Mouse (Mus musculus) liver, embryonic 14.5 days (tissue): ENCODE results near the gene Pih1d1.

Experiments
- CTCF ChIP-seq: IDR thresholded peaks from 2 replicates; pipeline ENCODE4 v1.5.1; 2016; ENCODE audit warnings: antibody characterized with exemption, low read depth, control low read depth
- EP300 ChIP-seq: IDR thresholded peaks from 2 replicates; pipeline ENCODE4 v1.6.1; 2016; ENCODE audit warnings: antibody characterized with exemption, low read depth

DNA sequence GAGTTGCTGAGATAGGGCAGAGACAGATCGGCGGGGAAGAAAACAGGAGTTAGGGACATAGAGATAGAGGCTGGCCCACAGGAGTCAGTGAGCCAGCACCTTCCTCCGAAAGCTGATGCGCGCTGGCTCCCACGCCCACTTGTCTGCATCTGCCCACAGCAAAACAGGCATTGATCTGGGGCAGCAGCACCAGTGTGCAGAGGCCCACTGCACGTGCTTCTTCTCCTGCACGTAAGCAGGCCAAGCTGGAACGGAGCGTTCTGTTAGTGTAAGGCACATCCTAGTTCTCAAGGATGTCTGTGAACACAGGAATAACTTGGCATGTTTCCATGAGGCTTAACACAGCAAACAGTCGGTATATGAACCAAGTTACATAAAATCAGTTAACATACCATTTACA is 44.9 kb downstream of the Pih1d1 start:
- TF ChIP-seq CTCF (no peak), EP300 (no peak)
